Mouse (Mus musculus) heart, postnatal 0 days (tissue): ENCODE results near the gene Acad12. TPM values are rescaled to one million over a fixed set of nuclear protein-coding genes. Genes with fewer than 3 reads are reported as not detected.

Experiments used
- ATAC-seq: fragments of 200-750 bp; cut with Nextera tagmentation; 2 replicates; pipeline ENCODE4 v1.8.0; 2017; ENCODE audit warnings: low read depth, moderate number of reproducible peaks, moderate library complexity; ENCODE audit not compliant: insufficient read depth
- DNase-seq: peaks from one replicate; pipeline ENCODE4 v3.0.0-alpha.2; 2016; ENCODE audit warnings: low spot score
- H3K27ac ChIP-seq: fragments of 300-500 bp; sonication (generic); 2 replicates; pipeline ENCODE4 v1.5.1; 2014; ENCODE audit warnings: low read depth, mild to moderate bottlenecking
- H3K27me3 ChIP-seq: fragments of 300-500 bp; sonication (generic); 2 replicates; pipeline ENCODE4 v1.6.1; 2014; ENCODE audit warnings: low read length, mixed read lengths; ENCODE audit not compliant: control insufficient read depth, insufficient read depth
- H3K36me3 ChIP-seq: fragments of 300-500 bp; sonication (generic); replicated peaks from 2 replicates; pipeline ENCODE4 v1.6.1; 2014; ENCODE audit warnings: low read length, mixed read lengths; ENCODE audit not compliant: control insufficient read depth, insufficient read depth
- H3K4me1 ChIP-seq: fragments of 300-500 bp; sonication (generic); 2 replicates; pipeline ENCODE4 v1.6.1; 2014; ENCODE audit warnings: antibody characterized with exemption; ENCODE audit not compliant: control insufficient read depth, insufficient read depth
- H3K4me2 ChIP-seq: fragments of 300-500 bp; sonication (generic); 2 replicates; pipeline ENCODE4 v1.6.1; 2014; ENCODE audit warnings: low read depth, mild to moderate bottlenecking, low read length, moderate library complexity
- H3K4me3 ChIP-seq: fragments of 300-500 bp; sonication (generic); 2 replicates; pipeline ENCODE4 v1.5.1; 2014; ENCODE audit warnings: low read depth, low read length
- H3K9ac ChIP-seq: fragments of 300-500 bp; sonication (generic); replicated peaks from 2 replicates; pipeline ENCODE4 v1.6.1; 2014; ENCODE audit warnings: low read depth, low read length, mixed read lengths
- H3K9me3 ChIP-seq: fragments of 300-500 bp; sonication (generic); replicated peaks from 2 replicates; pipeline ENCODE4 v1.6.1; 2016; ENCODE audit warnings: low read length; ENCODE audit not compliant: control insufficient read depth
- CTCF ChIP-seq: IDR thresholded peaks from 2 replicates; pipeline ENCODE4 v1.5.1; 2016; ENCODE audit warnings: antibody characterized with exemption, control low read depth, low read depth
- EP300 ChIP-seq: IDR thresholded peaks from 2 replicates; pipeline ENCODE4 v1.6.1; 2016; ENCODE audit warnings: antibody characterized with exemption, low read depth
- WGBS: fragments of 180-500 bp; shearing (Covaris S2); extraction: QIAGEN DNeasy Blood & Tissue Kit; methylation state at CpG from one replicate; pipeline ENCODE4 v1.1.7; 2014; 5-methylcytosine and 5-hydroxymethylcytosine counted together
- polyA plus RNA-seq: library from polyadenylated mRNA; unstranded; fragments of >200 nt; fragmentation: Nextera tagmentation; extraction: Ambion mirVana; gene quantifications from 2 replicates; pipeline ENCODE4 v1.2.1, GENCODE M21; 2015
- total RNA-seq: library from RNA; depleted of rRNA; stranded (reverse); fragments of >200 nt; gene quantifications from 2 replicates; pipeline ENCODE4 v1.2.3, GENCODE M21; 2014; ENCODE audit warnings: low replicate concordance

The Acad12 gene
- total and polyA plus RNA-seq, 2 experiments from 2014 or later, result 6.9 to 12.3 TPM

- H3K4me1 ChIP-seq, result peaks cover 2% of the 10 kb centered on the region; the same call in 1 of the 2 replicates
- no peak overlapping the region for H3K27ac ChIP-seq
- H3K9ac ChIP-seq, result no peak overlapping the region
- no peak overlapping the region for H3K4me2 ChIP-seq
- no peak overlapping the region for H3K4me3 ChIP-seq
- DNase-seq (no peak), ATAC-seq (no peak)
- no peaks in the 10 kb centered on the region for H3K27me3 ChIP-seq
- no peaks in the 10 kb centered on the region for H3K9me3 ChIP-seq
- TF ChIP-seq EP300 (no peak), CTCF (no peak)
- 80% methylated on average over 4 of the region's 4 CpGs for WGBS
- H3K36me3 ChIP-seq, result no peaks in the 10 kb centered on the region; the same call in 1 of the 2 replicates
Measured at GRCm38 (mm10) chr5:121654526-121654925, 35.8 kb upstream of the Acad12 start.

GRCm38 (mm10) chr5:121649134-121649533 lies 30.4 kb upstream of the Acad12 start:
- no peak for TF ChIP-seq CTCF
- TF ChIP-seq EP300, result no peak
- no peaks in the 10 kb centered on the region for H3K27me3 ChIP-seq
- no peak overlapping the region for H3K9ac ChIP-seq
- 68% methylated on average over 7 of the region's 7 CpGs for WGBS
- no peaks in the 10 kb centered on the region for H3K9me3 ChIP-seq
- DNase-seq, result no peak
- no peak overlapping the region for H3K4me2 ChIP-seq
- no peaks in the 10 kb centered on the region for H3K4me1 ChIP-seq
- no peak overlapping the region for H3K4me3 ChIP-seq
- no peak for ATAC-seq
- no peak overlapping the region for H3K27ac ChIP-seq
- peaks cover 5% of the 10 kb centered on the region; the same call in 1 of the 2 replicates for H3K36me3 ChIP-seq

DNA sequence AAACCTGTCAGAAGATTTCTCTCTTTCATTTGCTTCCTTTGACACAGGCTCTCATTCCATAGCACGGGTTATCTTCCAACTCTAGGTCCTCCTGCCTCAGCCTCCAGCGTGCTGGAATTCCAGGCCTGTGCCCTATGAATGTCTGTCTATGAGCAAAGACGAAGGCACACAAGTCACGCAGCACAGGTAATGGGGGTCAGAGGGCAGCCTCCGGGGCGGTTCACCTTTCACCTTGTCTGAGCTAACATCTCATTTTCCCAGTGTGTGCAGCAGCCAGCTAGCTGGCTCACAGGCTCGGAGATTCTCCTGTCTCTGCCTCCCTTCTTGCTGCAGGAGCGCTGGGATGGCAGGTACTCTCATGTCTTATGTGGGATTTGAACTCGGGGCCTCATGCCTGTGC lies 20.9 kb upstream of the Acad12 start:
- H3K4me2 ChIP-seq, result no peak overlapping the region
- H3K27ac ChIP-seq, result no peak overlapping the region
- no peaks in the 10 kb centered on the region for H3K4me1 ChIP-seq
- no peak for TF ChIP-seq CTCF
- TF ChIP-seq EP300, result no peak
- no peak overlapping the region for H3K9ac ChIP-seq
- 81% methylated on average over 9 of the region's 9 CpGs for WGBS
- no peaks in the 10 kb centered on the region for H3K27me3 ChIP-seq
- no peak overlapping the region for H3K4me3 ChIP-seq
- DNase-seq, result no peak
- 0 out of 2 replicates have a peak, but pooled peaks cover 3% of the 10 kb centered on the region for H3K36me3 ChIP-seq
- ATAC-seq, result no peak
- no peaks in the 10 kb centered on the region for H3K9me3 ChIP-seq

- WGBS, result 80% methylated on average over 6 of the region's 6 CpGs
- no peak for ATAC-seq
Measured at GRCm38 (mm10) chr5:121637296-121637695, 18.6 kb upstream of the Acad12 start.

GRCm38 (mm10) chr5:121634668-121635067 lies 15.9 kb upstream of the Acad12 start:
- no peaks in the 10 kb centered on the region for H3K9me3 ChIP-seq
- no peak overlapping the region for H3K9ac ChIP-seq
- DNase-seq (no peak), ATAC-seq (no peak)
- no peak for TF ChIP-seq CTCF
- TF ChIP-seq EP300, result no peak
- H3K36me3 ChIP-seq, result no peaks in the 10 kb centered on the region
- H3K4me1 ChIP-seq, result no peaks in the 10 kb centered on the region
- no peak overlapping the region for H3K4me2 ChIP-seq
- no peaks in the 10 kb centered on the region for H3K27me3 ChIP-seq
- 92% methylated on average over 5 of the region's 5 CpGs for WGBS
- no peak overlapping the region for H3K27ac ChIP-seq
- H3K4me3 ChIP-seq, result no peak overlapping the region

More at GRCm38 (mm10) chr5:121637296-121637695, 18.6 kb upstream of the Acad12 start:
- TF ChIP-seq EP300 (no peak), CTCF (no peak)
- Histone ChIP-seq H3K4me3 (no peak overlapping the region), H3K9ac (no peak overlapping the region), H3K27ac (no peak overlapping the region), H3K27me3 (no peaks in the 10 kb centered on the region), H3K4me1 (no peaks in the 10 kb centered on the region), H3K9me3 (no peaks in the 10 kb centered on the region), H3K36me3 (0 out of 2 replicates have a peak, but pooled peaks cover 3% of the 10 kb centered on the region), H3K4me2 (no peak overlapping the region)
- DNase-seq, result no peak

- no peaks in the 10 kb centered on the region for H3K27me3 ChIP-seq
- TF ChIP-seq EP300 (no peak), CTCF (no peak)
- ATAC-seq (no peak), DNase-seq (no peak)
- no peak overlapping the region for H3K9ac ChIP-seq
- 42% methylated on average over 3 of the region's 3 CpGs for WGBS
- no peaks in the 10 kb centered on the region for H3K36me3 ChIP-seq
- no peaks in the 10 kb centered on the region for H3K9me3 ChIP-seq
- no peak overlapping the region for H3K27ac ChIP-seq
- no peaks in the 10 kb centered on the region for H3K4me1 ChIP-seq
- H3K4me2 ChIP-seq, result no peak overlapping the region
- H3K4me3 ChIP-seq, result no peak overlapping the region
Measured at GRCm38 (mm10) chr5:121632804-121633203, 14.1 kb upstream of the Acad12 start.
